Mouse (Mus musculus): ENCODE results near the gene Pfdn6.
A peak's percentile ranks its signal among the peaks of the same experiment; 100 is the strongest.
"Not testable (repeated sequence)": the region's sequence is repeated elsewhere in the genome, so short reads cannot be mapped to it uniquely, and the experiment has no call there.

Pfdn6 gene

GRCm38 (mm10) chr17:33955555-33956214 lies 15.5 kb upstream of the Pfdn6 start, which contains the start of the genes Vps52 and Rps18:
Vps52 (plus strand) TSS chr17:33955812.
Rps18 (minus strand) TSS chr17:33956001.
- DNase-seq (ENCODE audit: low spot score in 2 of 2), result peak; percentile 94 to 97

GRCm38 (mm10) chr17:33954646-33955554 lies 14.8 kb upstream of the Pfdn6 start:
- DNase-seq (ENCODE audit: low spot score in 2 of 2), result no peak

- DNase-seq (ENCODE audit: low spot score in 2 of 2), result no peak
Measured at GRCm38 (mm10) chr17:33953961-33954565, 13.9 kb upstream of the Pfdn6 start.

GRCm38 (mm10) chr17:33953310-33953709 lies 13.2 kb upstream of the Pfdn6 start:
- DNase-seq (ENCODE audit: low spot score in 2 of 2), result no peak

- no peak for DNase-seq (ENCODE audit: low spot score in 2 of 2)
Measured at GRCm38 (mm10) chr17:33952879-33953278, 12.7 kb upstream of the Pfdn6 start.

GRCm38 (mm10) chr17:33952015-33952414 lies 11.9 kb upstream of the Pfdn6 start:
- not testable (repeated sequence) for DNase-seq (ENCODE audit: low spot score in 2 of 2)

- DNase-seq (ENCODE audit: low spot score in 2 of 2), result peak; percentile 61 to 79
Measured at GRCm38 (mm10) chr17:33951021-33951946, 11.1 kb upstream of the Pfdn6 start, which contains the start of gene B3galt4. B3galt4 (minus strand) TSS chr17:33951488.

GRCm38 (mm10) chr17:33950131-33950625 lies 10.0 kb upstream of the Pfdn6 start:
- no peak for DNase-seq (ENCODE audit: low spot score in 2 of 2)

- DNase-seq (ENCODE audit: low spot score in 2 of 2), result no peak
Measured at GRCm38 (mm10) chr17:33948905-33949537, 8.9 kb upstream of the Pfdn6 start.

- no peak for DNase-seq (ENCODE audit: low spot score in 2 of 2)
Measured at GRCm38 (mm10) chr17:33948090-33948904, 8.2 kb upstream of the Pfdn6 start.

- peak in 1 of 2 experiments; percentile 44 for DNase-seq (ENCODE audit: low spot score in 2 of 2)
Measured at GRCm38 (mm10) chr17:33947430-33948089, 7.4 kb upstream of the Pfdn6 start.

GRCm38 (mm10) chr17:33943454-33943853 lies 3.3 kb upstream of the Pfdn6 start:
- DNase-seq (ENCODE audit: low spot score in 2 of 2), result no peak

- DNase-seq (ENCODE audit: low spot score in 2 of 2), result no peak
Measured at GRCm38 (mm10) chr17:33941381-33941780, 1.2 kb upstream of the Pfdn6 start.

- no peak for DNase-seq (ENCODE audit: low spot score in 2 of 2)
Measured at GRCm38 (mm10) chr17:33940981-33941380, 838 bp upstream of the Pfdn6 start.

- no peak for DNase-seq (ENCODE audit: low spot score in 2 of 2)
Measured at GRCm38 (mm10) chr17:33938783-33939182, 1.4 kb downstream of the Pfdn6 start.

- no peak for DNase-seq (ENCODE audit: low spot score in 2 of 2)
Measured at GRCm38 (mm10) chr17:33936993-33937392, 3.1 kb downstream of the Pfdn6 start.

- no peak for DNase-seq (ENCODE audit: low spot score in 2 of 2)
Measured at GRCm38 (mm10) chr17:33935422-33936055, 4.6 kb downstream of the Pfdn6 start.

GRCm38 (mm10) chr17:33932970-33933369 lies 7.2 kb downstream of the Pfdn6 start:
- DNase-seq (ENCODE audit: low spot score in 2 of 2), result no peak

- no peak for DNase-seq (ENCODE audit: low spot score in 2 of 2)
Measured at GRCm38 (mm10) chr17:33932448-33932847, 7.7 kb downstream of the Pfdn6 start.
